Mouse (Mus musculus) splenic B cell, adult 2 months (primary cell): ENCODE measurements around the gene Pzp.
A peak's percentile ranks its signal among the peaks of the same experiment; 100 is the strongest.

Experiments used
- DNase-seq: peaks from one replicate; pipeline ENCODE4 v3.0.0-alpha.2; 2011; ENCODE audit warnings: low read depth, low spot score
- H3K27me3 ChIP-seq: 2 replicates; pipeline ENCODE4 v1.6.1; 2012; ENCODE audit warnings: mild to moderate bottlenecking, low read length, moderate library complexity, mixed read lengths; ENCODE audit not compliant: control insufficient read depth, poor library complexity, insufficient read depth, severe bottlenecking
- H3K36me3 ChIP-seq: 2 replicates; pipeline ENCODE4 v1.6.1; 2012; ENCODE audit warnings: mild to moderate bottlenecking, low read length, moderate library complexity, mixed read lengths; ENCODE audit not compliant: control insufficient read depth, poor library complexity, insufficient read depth, severe bottlenecking

The Pzp gene

DNA sequence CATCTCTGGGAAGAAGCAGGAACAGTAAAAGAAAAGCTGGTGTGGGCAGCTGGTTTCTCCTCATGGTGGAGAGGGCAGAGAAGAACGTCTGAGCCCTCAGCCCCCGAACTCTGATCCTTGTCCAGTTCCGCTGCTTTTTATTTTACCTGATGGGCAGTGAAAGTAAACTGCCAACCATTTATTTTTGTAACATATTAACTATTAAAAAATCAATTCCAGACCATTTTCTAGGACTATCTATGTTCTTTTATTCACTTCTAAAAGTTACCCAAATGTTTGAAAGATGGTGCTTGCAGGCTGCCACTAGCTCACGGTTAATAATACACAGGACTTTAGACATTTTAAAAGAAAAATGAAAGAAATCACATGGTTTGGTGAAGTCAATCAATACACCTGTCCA, at the start of gene Pzp:
TSS of gene Pzp (minus strand) at position 120 of the 400 bp plus-strand sequence.
- Histone ChIP-seq H3K27me3 (no peaks in the 10 kb centered on the region), H3K36me3 (no peaks in the 10 kb centered on the region)
- DNase-seq: no peak

GRCm38 (mm10) chr6:128566589-128566988, 40.1 kb upstream of the Pzp start:
- no peak for DNase-seq
- Histone ChIP-seq H3K27me3 (no peaks in the 10 kb centered on the region), H3K36me3 (no peaks in the 10 kb centered on the region)

GRCm38 (mm10) chr6:128554049-128554448, 27.5 kb upstream of the Pzp start:
- DNase-seq: peak; percentile 2
- Histone ChIP-seq H3K27me3 (no peaks in the 10 kb centered on the region), H3K36me3 (no peaks in the 10 kb centered on the region)

- no peak for DNase-seq
- Histone ChIP-seq H3K36me3 (no peaks in the 10 kb centered on the region), H3K27me3 (no peaks in the 10 kb centered on the region)
Measured at GRCm38 (mm10) chr6:128549463-128550452, 23.2 kb upstream of the Pzp start.

DNA sequence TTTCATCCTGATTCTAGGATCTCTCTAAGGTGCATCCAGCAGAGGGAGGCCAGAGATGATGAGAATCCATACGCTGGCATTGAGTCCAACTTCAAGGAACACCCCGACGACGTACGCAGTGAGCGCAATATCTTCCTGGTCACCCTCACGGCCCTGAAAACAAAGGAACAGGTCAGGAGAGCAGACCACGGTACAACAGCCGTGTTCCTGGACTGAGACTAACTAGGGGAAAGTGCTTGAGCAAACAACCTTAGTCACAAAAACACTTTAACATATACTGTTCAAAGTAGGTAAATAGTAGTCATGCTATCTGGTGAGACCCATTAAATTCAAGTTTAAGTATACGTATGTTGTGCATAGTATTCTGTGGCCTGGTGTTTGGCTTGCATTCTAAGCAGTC, 22.0 kb upstream of the Pzp start:
- Histone ChIP-seq H3K36me3 (no peaks in the 10 kb centered on the region), H3K27me3 (no peaks in the 10 kb centered on the region)
- DNase-seq: no peak

GRCm38 (mm10) chr6:128545402-128545801, 18.9 kb upstream of the Pzp start:
- Histone ChIP-seq H3K36me3 (no peaks in the 10 kb centered on the region), H3K27me3 (no peaks in the 10 kb centered on the region)
- no peak for DNase-seq

DNA sequence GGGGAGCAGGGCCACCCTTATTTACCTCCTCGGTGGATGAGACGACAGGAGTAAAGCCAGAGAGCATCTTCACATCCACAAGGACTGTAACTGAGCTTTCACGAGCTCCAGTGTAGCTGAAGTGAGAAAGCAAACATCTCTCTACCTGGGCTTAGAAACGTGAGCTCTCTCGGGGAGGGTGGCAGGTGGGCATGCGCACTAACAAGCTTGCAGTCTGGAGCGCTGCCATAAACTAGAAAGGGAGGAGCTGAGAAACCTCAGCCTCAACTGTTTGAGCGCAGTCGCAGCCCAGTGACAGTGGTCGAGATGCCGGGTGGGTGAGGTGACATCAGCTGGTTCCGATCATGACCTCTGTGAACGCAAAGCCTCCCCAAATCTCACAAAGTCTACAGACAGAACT, 16.7 kb upstream of the Pzp start:
- no peaks in the 10 kb centered on the region for H3K36me3 ChIP-seq
- DNase-seq: no peak
- H3K27me3 ChIP-seq: no peaks in the 10 kb centered on the region

GRCm38 (mm10) chr6:128535250-128535649, 8.7 kb upstream of the Pzp start:
- no peaks in the 10 kb centered on the region for H3K27me3 ChIP-seq
- no peaks in the 10 kb centered on the region for H3K36me3 ChIP-seq
- no peak for DNase-seq

- no peaks in the 10 kb centered on the region for H3K27me3 ChIP-seq
- no peaks in the 10 kb centered on the region for H3K36me3 ChIP-seq
- DNase-seq: no peak
Measured at GRCm38 (mm10) chr6:128533296-128533695, 6.8 kb upstream of the Pzp start.

- no peaks in the 10 kb centered on the region for H3K36me3 ChIP-seq
- DNase-seq: no peak
- no peaks in the 10 kb centered on the region for H3K27me3 ChIP-seq
Measured at GRCm38 (mm10) chr6:128532701-128533100, 6.2 kb upstream of the Pzp start.

DNA sequence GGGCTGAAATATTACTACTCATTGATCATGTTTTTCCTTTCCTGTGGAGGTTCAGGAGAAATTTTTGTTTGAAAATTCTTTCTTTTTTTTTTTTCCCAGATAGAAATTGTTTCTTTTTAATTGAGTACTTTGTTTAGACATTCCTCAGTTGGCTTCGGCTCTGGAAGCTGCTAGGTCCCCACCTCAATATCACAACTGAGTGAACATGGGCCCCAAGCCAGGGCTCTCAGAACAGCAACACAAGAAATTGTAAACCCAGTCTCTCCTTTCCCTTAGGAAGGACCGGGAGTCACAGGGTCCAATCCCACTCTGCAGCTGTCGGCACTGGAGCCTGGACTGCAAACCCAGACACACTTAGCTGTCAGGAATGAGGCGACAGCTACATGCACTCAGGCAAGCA, 2.0 kb upstream of the Pzp start:
- H3K36me3 ChIP-seq: no peaks in the 10 kb centered on the region
- no peaks in the 10 kb centered on the region for H3K27me3 ChIP-seq
- no peak for DNase-seq

- no peaks in the 10 kb centered on the region for H3K27me3 ChIP-seq
- no peaks in the 10 kb centered on the region for H3K36me3 ChIP-seq
- DNase-seq: no peak
Measured at GRCm38 (mm10) chr6:128527110-128527509, 590 bp upstream of the Pzp start.

GRCm38 (mm10) chr6:128525801-128526200, 719 bp downstream of the Pzp start:
- no peaks in the 10 kb centered on the region for H3K27me3 ChIP-seq
- DNase-seq: no peak
- no peaks in the 10 kb centered on the region for H3K36me3 ChIP-seq

DNA sequence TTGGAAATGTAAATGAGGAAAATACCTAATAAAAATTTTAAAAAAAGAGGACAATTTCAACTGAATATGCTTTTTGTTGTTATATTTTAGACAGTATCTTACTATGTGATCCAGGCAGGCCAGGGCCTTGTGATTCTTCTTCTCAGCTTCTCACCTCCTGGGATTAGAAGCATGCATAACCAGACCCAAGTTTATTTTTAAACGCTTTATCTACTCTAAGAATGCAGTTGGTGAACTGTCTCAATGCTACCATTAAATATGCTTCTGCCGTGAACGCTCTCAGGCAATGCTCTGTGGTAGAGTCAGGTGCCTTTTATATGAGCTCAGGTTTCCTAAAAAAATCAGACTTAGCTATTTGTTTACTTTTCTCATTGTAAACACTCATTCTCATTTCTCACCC, 3.2 kb downstream of the Pzp start:
- DNase-seq: no peak
- no peaks in the 10 kb centered on the region for H3K36me3 ChIP-seq

GRCm38 (mm10) chr6:128519159-128519558, 7.4 kb downstream of the Pzp start:
- H3K27me3 ChIP-seq: no peaks in the 10 kb centered on the region
- no peak for DNase-seq
- H3K36me3 ChIP-seq: no peaks in the 10 kb centered on the region

More for the DNA sequence above, 3.2 kb downstream of the Pzp start:
- no peaks in the 10 kb centered on the region for H3K27me3 ChIP-seq
